Mouse (Mus musculus) left cerebral cortex, adult 9 months (tissue): ENCODE results near the gene Olfr1321.

ENCODE experiments used
- DNase-seq, 2 experiments: peaks; one replicate each; pipeline ENCODE4 v3.0.0; 2022; ENCODE audit warnings: low spot score in 2 of 2

The Olfr1321 gene

GRCm38 (mm10) chrX:49734959-49735358, at the start of gene Olfr1321:
Gene Olfr1321 (minus strand): TSS chrX:49735059.
- DNase-seq = no peak

- DNase-seq = no peak
These were observed 36.0 kb upstream of the Olfr1321 start for GRCm38 (mm10) chrX:49770828-49771227.

GRCm38 (mm10) chrX:49745192-49745591, 10.3 kb upstream of the Olfr1321 start:
- DNase-seq = no peak
